Mouse (Mus musculus): ENCODE data around the gene Spink8.
A peak's percentile ranks its signal among the peaks of the same experiment; 100 is the strongest.

Gene Spink8

GRCm38 (mm10) chr9:109870983-109871572 is 59.0 kb downstream of the Spink8 start:
- no peak for DNase-seq (ENCODE audit: low spot score)

DNA sequence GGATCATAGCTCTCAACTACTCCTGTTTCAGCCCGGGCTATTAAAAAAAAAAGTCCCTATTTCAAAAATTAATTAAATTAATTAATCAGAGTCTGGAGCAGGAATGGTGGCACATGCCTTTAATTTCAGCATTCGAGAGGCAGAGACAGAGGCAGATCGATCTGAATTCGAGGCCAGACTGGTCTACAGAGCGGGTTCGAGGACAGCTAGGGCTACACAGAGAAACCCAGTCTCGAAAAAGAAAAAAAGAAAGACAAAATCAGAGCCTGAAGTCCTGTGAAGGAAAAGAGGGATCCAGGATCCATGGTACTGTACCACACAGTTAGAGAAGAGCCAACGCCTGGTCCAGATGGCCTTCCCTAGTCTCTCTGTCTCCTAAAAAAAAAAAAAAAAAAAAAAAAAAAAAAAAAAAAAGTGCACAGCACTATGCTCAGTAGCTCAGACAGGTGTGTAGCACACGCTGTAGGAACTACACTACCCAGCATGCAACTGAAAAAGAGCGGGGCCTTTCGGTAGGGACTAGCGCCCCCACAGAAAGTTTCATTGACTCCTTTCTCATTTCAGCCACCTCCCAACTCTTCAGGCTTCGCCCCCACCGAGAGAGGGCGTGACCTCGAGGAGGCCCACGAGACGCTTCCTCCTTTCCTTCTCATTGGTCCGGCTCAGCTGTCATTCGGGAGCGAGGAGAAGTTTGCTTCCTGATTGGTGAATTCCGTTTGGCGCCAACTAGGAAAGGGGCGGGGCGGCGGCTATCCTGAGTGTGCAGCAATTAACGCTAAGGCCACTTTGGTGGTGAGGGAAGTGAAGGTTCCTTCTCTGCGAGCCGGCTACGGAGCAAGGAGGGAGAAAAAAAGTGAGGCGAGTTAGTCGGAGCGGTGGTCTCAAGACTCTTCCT is 63.0 kb downstream of the Spink8 start, which contains the start of gene Cdc25a:
TSS of gene Cdc25a (plus strand) at position 783 of the 895 bp plus-strand sequence.
- DNase-seq (ENCODE audit: low spot score): peak; percentile 98

GRCm38 (mm10) chr9:109875695-109876601 is 63.9 kb downstream of the Spink8 start:
- peak; percentile 26 for DNase-seq (ENCODE audit: low spot score)

All from adipocyte (in vitro differentiated cells).